Mouse (Mus musculus) embryonic facial prominence, embryonic 11.5 days (tissue): ENCODE measurements around the gene Cdrt4. TPM values are rescaled to one million over a fixed set of nuclear protein-coding genes. Genes with fewer than 3 reads are reported as not detected.

ENCODE experiments used
- ATAC-seq: fragments of 200-750 bp; cut with Nextera tagmentation; replicated peaks from 2 replicates; pipeline ENCODE4 v1.8.0; 2017; ENCODE audit warnings: low read depth; ENCODE audit not compliant: insufficient number of reproducible peaks, low FRiP score, low TSS enrichment
- DNase-seq: peaks from one replicate; pipeline ENCODE4 v3.0.0-alpha.2; 2015; ENCODE audit warnings: low spot score
- H3K27ac ChIP-seq: fragments of 300-500 bp; sonication (generic); replicated peaks from 2 replicates; pipeline ENCODE4 v1.5.1; 2014; ENCODE audit warnings: mild to moderate bottlenecking, low read depth, low read length, control low read depth
- H3K27me3 ChIP-seq: fragments of 300-500 bp; sonication (generic); 2 replicates; pipeline ENCODE4 v1.6.1; 2014; ENCODE audit warnings: mild to moderate bottlenecking, low read length, moderate library complexity, mixed read lengths; ENCODE audit not compliant: control insufficient read depth, insufficient read depth
- H3K36me3 ChIP-seq: fragments of 300-500 bp; sonication (generic); replicated peaks from 2 replicates; pipeline ENCODE4 v1.6.1; 2014; ENCODE audit warnings: low read depth, mild to moderate bottlenecking, low read length, moderate library complexity, mixed read lengths; ENCODE audit not compliant: control insufficient read depth, insufficient read depth
- H3K4me1 ChIP-seq: fragments of 300-500 bp; sonication (generic); 2 replicates; pipeline ENCODE4 v1.6.1; 2014; ENCODE audit warnings: low read length, mixed read lengths; ENCODE audit not compliant: control insufficient read depth, insufficient read depth
- H3K4me2 ChIP-seq: fragments of 300-500 bp; sonication (generic); 2 replicates; pipeline ENCODE4 v1.6.1; 2014; ENCODE audit warnings: low read depth, mild to moderate bottlenecking, control low read depth, low read length, moderate library complexity
- H3K4me3 ChIP-seq: fragments of 300-500 bp; sonication (generic); 2 replicates; pipeline ENCODE4 v1.5.1; 2014; ENCODE audit warnings: low read depth, low read length, control low read depth
- H3K9ac ChIP-seq: fragments of 300-500 bp; sonication (generic); replicated peaks from 2 replicates; pipeline ENCODE4 v1.6.1; 2014; ENCODE audit warnings: mild to moderate bottlenecking, control low read depth, low read length
- H3K9me3 ChIP-seq: fragments of 300-500 bp; sonication (generic); replicated peaks from 2 replicates; pipeline ENCODE4 v1.6.1; 2016; ENCODE audit warnings: mild to moderate bottlenecking, low read length, inconsistent platforms, mixed read lengths; ENCODE audit not compliant: control insufficient read depth
- WGBS: fragments of 180-500 bp; shearing (Covaris S2); extraction: QIAGEN DNeasy Blood & Tissue Kit; methylation state at CpG from one replicate; pipeline ENCODE4 v1.1.7; 2014; 5-methylcytosine and 5-hydroxymethylcytosine counted together
- polyA plus RNA-seq: library from polyadenylated mRNA; unstranded; fragments of >200 nt; fragmentation: Nextera tagmentation; extraction: Ambion mirVana; gene quantifications from 2 replicates; pipeline ENCODE4 v1.2.1, GENCODE M21; 2014

The Cdrt4 gene
- polyA plus RNA-seq, 1 experiment from 2014 or later: not detected

GRCm38 (mm10) chr11:62992545-62993242, 41.7 kb downstream of the Cdrt4 start:
- no peaks in the 10 kb centered on the region for H3K9me3 ChIP-seq
- no peaks in the 10 kb centered on the region for H3K4me1 ChIP-seq
- H3K9ac ChIP-seq: no peak overlapping the region
- DNase-seq: no peak
- 87% methylated on average over 13 of the region's 13 CpGs for WGBS
- H3K27ac ChIP-seq: no peak overlapping the region
- H3K4me3 ChIP-seq: no peak overlapping the region
- no peaks in the 10 kb centered on the region for H3K36me3 ChIP-seq
- no peak for ATAC-seq
- no peaks in the 10 kb centered on the region for H3K27me3 ChIP-seq
- H3K4me2 ChIP-seq: no peak overlapping the region

- H3K4me3 ChIP-seq: no peak overlapping the region
- DNase-seq (no peak), ATAC-seq (no peak)
- H3K36me3 ChIP-seq: no peaks in the 10 kb centered on the region
- no peaks in the 10 kb centered on the region for H3K27me3 ChIP-seq
- no peaks in the 10 kb centered on the region for H3K4me1 ChIP-seq
- 78% methylated on average over 9 of the region's 9 CpGs for WGBS
- H3K4me2 ChIP-seq: no peak overlapping the region
- H3K9ac ChIP-seq: no peak overlapping the region
- H3K27ac ChIP-seq: no peak overlapping the region
- H3K9me3 ChIP-seq: no peaks in the 10 kb centered on the region
These were observed 44.2 kb downstream of the Cdrt4 start for GRCm38 (mm10) chr11:62995066-62995754.

- no peak for DNase-seq
- no peak overlapping the region for H3K4me2 ChIP-seq
- H3K36me3 ChIP-seq: no peaks in the 10 kb centered on the region
- H3K27me3 ChIP-seq: no peaks in the 10 kb centered on the region
- ATAC-seq: no peak
- no peak overlapping the region for H3K4me3 ChIP-seq
- no peaks in the 10 kb centered on the region for H3K9me3 ChIP-seq
- no peaks in the 10 kb centered on the region for H3K4me1 ChIP-seq
- no peak overlapping the region for H3K27ac ChIP-seq
- 79% methylated on average over 5 of the region's 5 CpGs for WGBS
- no peak overlapping the region for H3K9ac ChIP-seq
These were observed 44.9 kb downstream of the Cdrt4 start for GRCm38 (mm10) chr11:62995755-62996521.

GRCm38 (mm10) chr11:62996522-62996898, 45.5 kb downstream of the Cdrt4 start:
- Histone ChIP-seq H3K27ac (no peak overlapping the region), H3K4me1 (no peaks in the 10 kb centered on the region), H3K9me3 (no peaks in the 10 kb centered on the region), H3K4me2 (no peak overlapping the region), H3K9ac (no peak overlapping the region), H3K4me3 (no peak overlapping the region), H3K36me3 (no peaks in the 10 kb centered on the region), H3K27me3 (no peaks in the 10 kb centered on the region)
- 78% methylated on average over 4 of the region's 4 CpGs for WGBS
- DNase-seq: no peak
- ATAC-seq: no peak

- no peak overlapping the region for H3K4me3 ChIP-seq
- H3K36me3 ChIP-seq: no peaks in the 10 kb centered on the region
- no peaks in the 10 kb centered on the region for H3K27me3 ChIP-seq
- no peaks in the 10 kb centered on the region for H3K9me3 ChIP-seq
- no peak overlapping the region for H3K9ac ChIP-seq
- H3K4me1 ChIP-seq: no peaks in the 10 kb centered on the region
- no peak overlapping the region for H3K27ac ChIP-seq
- no peak overlapping the region for H3K4me2 ChIP-seq
- DNase-seq: no peak
- ATAC-seq: no peak
- WGBS: 85% methylated on average over 5 of the region's 5 CpGs
These were observed 46.2 kb downstream of the Cdrt4 start for GRCm38 (mm10) chr11:62997039-62997717.

- ATAC-seq (no peak; the same call in 1 of the 2 replicates), DNase-seq (no peak)
- H3K4me1 ChIP-seq: no peaks in the 10 kb centered on the region
- WGBS: 64% methylated on average over 11 of the region's 11 CpGs
- no peaks in the 10 kb centered on the region for H3K36me3 ChIP-seq
- no peak overlapping the region for H3K27ac ChIP-seq
- no peak overlapping the region for H3K4me3 ChIP-seq
- no peak overlapping the region; the same call in 1 of the 2 replicates for H3K9ac ChIP-seq
- no peaks in the 10 kb centered on the region for H3K9me3 ChIP-seq
- no peak overlapping the region for H3K4me2 ChIP-seq
- no peaks in the 10 kb centered on the region for H3K27me3 ChIP-seq
These were observed 46.8 kb downstream of the Cdrt4 start for GRCm38 (mm10) chr11:62997718-62998281.

GRCm38 (mm10) chr11:63000126-63000525, 49.1 kb downstream of the Cdrt4 start:
- no peak overlapping the region for H3K27ac ChIP-seq
- ATAC-seq: no peak
- H3K36me3 ChIP-seq: no peaks in the 10 kb centered on the region
- DNase-seq: no peak
- no peak overlapping the region for H3K4me2 ChIP-seq
- 94% methylated on average over 8 of the region's 8 CpGs for WGBS
- no peaks in the 10 kb centered on the region for H3K9me3 ChIP-seq
- no peaks in the 10 kb centered on the region for H3K4me1 ChIP-seq
- no peak overlapping the region for H3K4me3 ChIP-seq
- no peak overlapping the region for H3K9ac ChIP-seq
- H3K27me3 ChIP-seq: no peaks in the 10 kb centered on the region
